Mouse (Mus musculus) C2C12 (cell line): ENCODE data around the gene Tbc1d22b.

Experiments
- CEBPB ChIP-seq: IDR thresholded peaks from one replicate; pipeline ENCODE4 v1.6.1; 2011; ENCODE audit warnings: low read depth, mild to moderate bottlenecking, control low read depth, moderate library complexity
- CTCF ChIP-seq: IDR thresholded peaks from one replicate; pipeline ENCODE4 v1.5.1; 2011; ENCODE audit not compliant: control insufficient read depth, insufficient read depth, insufficient read length
- FOSL1 ChIP-seq: IDR thresholded peaks from one replicate; pipeline ENCODE4 v1.8.0; 2011; ENCODE audit warnings: mild to moderate bottlenecking, low read length; ENCODE audit not compliant: poor library complexity, insufficient read depth, severe bottlenecking
- MAX ChIP-seq: IDR thresholded peaks from one replicate; pipeline ENCODE4 v1.6.1; 2011; ENCODE audit warnings: mild to moderate bottlenecking, control low read depth
- MYOD1 ChIP-seq: IDR thresholded peaks from one replicate; pipeline ENCODE4 v1.6.1; 2011; ENCODE audit warnings: low read depth; ENCODE audit not compliant: control insufficient read depth, insufficient read length
- USF1 ChIP-seq: IDR thresholded peaks from one replicate; pipeline ENCODE4 v1.6.1; 2011; ENCODE audit warnings: low read depth, mild to moderate bottlenecking, control low read depth, moderate library complexity

- TF ChIP-seq FOSL1 = no peak
- TF ChIP-seq MAX = no peak
- TF ChIP-seq CTCF = no peak
- no peak for TF ChIP-seq CEBPB
- no peak for TF ChIP-seq MYOD1
- no peak for TF ChIP-seq USF1
These were observed 65.5 kb downstream of the Tbc1d22b start for GRCm38 (mm10) chr17:29615024-29615551.
